ENCODE assay signal across 18 mouse cellular contexts in genomic region chr4:109860256-109860655, GRCm38 (mm10).
A peak's percentile ranks its signal among the peaks of the same experiment; 100 is the strongest.
DNase-seq lines count a peak whose midpoint lies in the region; ATAC-seq and TF ChIP-seq lines count a peak whose summit lies in the region.
"Had no signal": no experiment of that assay in that cellular context is flagged by ENCODE, and none has a peak within 500 bp of the region (broad histone marks: within the 10 kb centered on the region; RNA-seq: fewer than 3 reads in every experiment).

No protein-coding gene starts in this region.

- WGBS in midbrain, embryonic 10.5 days, result 27% methylated on average over 2 of the region's 2 CpGs
- 25% methylated on average over 2 of the region's 2 CpGs for WGBS in midbrain, embryonic 11.5 days

- H3K9me3 ChIP-seq in midbrain, embryonic 10.5 days (replicated peaks), result no peaks in the 10 kb centered on the region
- H3K9me3 ChIP-seq in midbrain, embryonic 11.5 days (ENCODE audit: control insufficient read depth, low read length), result no peaks in the 10 kb centered on the region
- H3K9me3 ChIP-seq: limb, embryonic 12.5 days; liver, embryonic 13.5 days; lung, embryonic 15.5 days; midbrain, embryonic 13.5 days had no signal

- H3K4me3 ChIP-seq in gastrocnemius, adult 2 months, result no peak overlapping the region
- H3K4me3 ChIP-seq in midbrain, embryonic 10.5 days, result no peak overlapping the region
- no peak overlapping the region for H3K4me3 ChIP-seq in midbrain, embryonic 11.5 days (ENCODE audit: low read depth, low read length)
- H3K4me3 ChIP-seq: limb, embryonic 12.5 days; liver, embryonic 13.5 days; lung, embryonic 15.5 days; midbrain, embryonic 13.5 days had no signal

- peaks cover 3% of the 10 kb centered on the region; the same call in 1 of the 2 replicates for H3K36me3 ChIP-seq in midbrain, embryonic 10.5 days
- no peaks in the 10 kb centered on the region for H3K36me3 ChIP-seq in midbrain, embryonic 11.5 days (ENCODE audit: control insufficient read depth, insufficient read depth, low read length)
- H3K36me3 ChIP-seq: limb, embryonic 12.5 days; lung, embryonic 15.5 days; midbrain, embryonic 13.5 days had no signal

- no peak overlapping the region for H3K4me2 ChIP-seq in midbrain, embryonic 11.5 days
- H3K4me2 ChIP-seq: limb, embryonic 12.5 days; liver, embryonic 13.5 days; lung, embryonic 15.5 days; midbrain, embryonic 13.5 days had no signal

- H3K4me1 ChIP-seq in midbrain, embryonic 10.5 days, result peaks cover 64% of the 10 kb centered on the region
- peaks cover 22% of the 10 kb centered on the region for H3K4me1 ChIP-seq in midbrain, embryonic 11.5 days (ENCODE audit: control insufficient read depth, insufficient read depth, low read length)
- H3K4me1 ChIP-seq: liver, embryonic 13.5 days; lung, embryonic 15.5 days had no signal

- H3K9ac ChIP-seq in midbrain, embryonic 11.5 days (ENCODE audit: low read length), result no peak overlapping the region
- H3K9ac ChIP-seq: limb, embryonic 12.5 days; liver, embryonic 13.5 days; lung, embryonic 15.5 days; midbrain, embryonic 13.5 days had no signal

- no peak for DNase-seq in gastrocnemius, adult 2 months
- DNase-seq in gastrocnemius, adult 8-10 months (ENCODE audit: low spot score in 2 of 2), result no peak
- DNase-seq in midbrain, embryonic 10.5 days (ENCODE audit: low spot score), result no peak
- DNase-seq in midbrain, embryonic 11.5 days (ENCODE audit: low spot score, missing footprints), result no peak
- DNase-seq in R1 (ENCODE audit: low read depth, low spot score), result peak; percentile 7
- no peak for DNase-seq in adrenal gland, adult 8-10 months
- DNase-seq in layer of hippocampus, postnatal 14 days (ENCODE audit: low spot score in 2 of 2), result no peak
- DNase-seq: cerebellum, adult 9-11 months; kidney, adult 11 months; kidney, postnatal 10 days; liver, embryonic 13.5 days; right cerebral cortex, postnatal 4 days; thymus, postnatal 25 days had no signal

- no peak for TF ChIP-seq CTCF in gastrocnemius, adult 2 months (IDR thresholded peaks at IDR 0.05)

- intact Hi-C loops in gastrocnemius, adult 2 months (cut with DNase I), result no loop called here

- peak overlapping the region; percentile 46; the same call in 1 of the 2 replicates for H3K27ac ChIP-seq in gastrocnemius, adult 2 months
- H3K27ac ChIP-seq in midbrain, embryonic 10.5 days (replicated peaks), result peak overlapping the region; percentile 68
- H3K27ac ChIP-seq in midbrain, embryonic 11.5 days (ENCODE audit: low read depth, low read length), result no peak overlapping the region; the same call in 1 of the 2 replicates
- H3K27ac ChIP-seq: hindbrain, postnatal 0 days; limb, embryonic 12.5 days; liver, embryonic 13.5 days; lung, embryonic 15.5 days; macrophage; midbrain, embryonic 13.5 days had no signal

- peaks cover 46% of the 10 kb centered on the region for H3K27me3 ChIP-seq in midbrain, embryonic 10.5 days (ENCODE audit: low read depth, poor library complexity, severe bottlenecking)
- H3K27me3 ChIP-seq in midbrain, embryonic 11.5 days (ENCODE audit: control insufficient read depth, insufficient read depth, low read length), result peaks cover 6% of the 10 kb centered on the region; the same call in 1 of the 2 replicates
- H3K27me3 ChIP-seq: limb, embryonic 12.5 days; liver, embryonic 13.5 days; lung, embryonic 15.5 days had no signal

- no peak for ATAC-seq in midbrain, embryonic 11.5 days (ENCODE audit: low FRiP score)
- ATAC-seq: hindbrain, postnatal 0 days; midbrain, embryonic 13.5 days had no signal
